Mouse (Mus musculus): Measurements from ENCODE around the gene Qser1.
"Not testable (repeated sequence)": the region's sequence is repeated elsewhere in the genome, so short reads cannot be mapped to it uniquely, and the experiment has no call there.

The Qser1 gene

DNA sequence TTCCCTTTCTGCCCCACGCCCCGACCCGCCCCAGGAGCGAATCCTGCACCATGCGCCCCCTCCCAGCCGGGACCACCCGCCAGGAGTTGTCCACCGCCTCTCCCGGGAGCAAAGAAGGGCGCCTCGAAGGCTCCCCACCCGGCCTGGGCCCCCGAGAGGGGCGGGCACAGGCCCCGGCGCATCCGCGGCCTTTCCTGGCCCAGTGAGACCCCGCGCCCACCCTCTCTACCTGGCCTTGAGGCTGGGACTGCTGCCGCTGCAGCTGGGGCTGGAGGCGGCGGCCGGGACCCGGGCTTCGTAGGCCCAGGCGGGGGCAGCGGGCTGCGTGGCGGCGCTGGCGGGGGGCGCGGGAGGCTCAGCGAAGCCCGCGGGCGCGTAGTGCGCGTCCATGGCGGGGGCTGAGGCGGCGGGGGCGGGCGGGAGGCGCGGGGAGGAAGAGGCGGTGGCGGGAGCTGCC, at the start of gene Qser1:
Gene Qser1, minus strand, starts transcription at position 390 of the 457 bp plus-strand sequence.
- DNase-seq (ENCODE audit: low read depth, low spot score), result no peak

DNA sequence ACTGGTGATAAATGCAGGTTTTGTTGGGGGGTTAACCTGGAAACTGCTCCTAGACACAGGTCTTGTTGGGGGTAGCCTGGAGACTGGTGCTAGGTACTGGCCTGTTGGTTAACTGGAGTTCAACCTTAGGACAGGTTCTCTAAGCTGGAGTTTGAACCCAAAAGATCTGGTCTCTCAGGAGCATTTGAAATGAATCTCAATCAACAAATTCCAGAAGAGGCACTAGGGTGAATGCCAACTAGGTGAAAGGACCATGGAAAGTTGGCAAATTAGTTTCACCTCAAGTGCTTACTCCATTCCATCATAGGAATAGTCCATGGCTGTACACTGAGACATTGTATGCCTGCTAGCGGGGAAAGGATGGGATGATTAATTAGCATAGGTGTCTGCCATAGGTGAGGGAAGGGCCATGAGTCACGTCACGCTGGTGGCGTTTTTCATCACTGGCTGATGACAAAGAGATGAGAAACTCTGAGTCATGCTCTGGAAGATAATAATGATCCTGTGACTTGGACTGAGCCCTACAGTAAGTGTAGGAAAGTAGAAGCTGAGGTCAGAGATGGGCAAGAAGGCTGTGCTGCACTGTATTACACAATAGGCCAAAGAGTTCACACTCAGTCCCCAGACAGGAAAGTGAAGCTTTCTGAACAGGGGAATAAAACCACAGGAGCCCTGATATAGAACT, 47.8 kb upstream of the Qser1 start:
- no peak for DNase-seq (ENCODE audit: low read depth, low spot score)

DNA sequence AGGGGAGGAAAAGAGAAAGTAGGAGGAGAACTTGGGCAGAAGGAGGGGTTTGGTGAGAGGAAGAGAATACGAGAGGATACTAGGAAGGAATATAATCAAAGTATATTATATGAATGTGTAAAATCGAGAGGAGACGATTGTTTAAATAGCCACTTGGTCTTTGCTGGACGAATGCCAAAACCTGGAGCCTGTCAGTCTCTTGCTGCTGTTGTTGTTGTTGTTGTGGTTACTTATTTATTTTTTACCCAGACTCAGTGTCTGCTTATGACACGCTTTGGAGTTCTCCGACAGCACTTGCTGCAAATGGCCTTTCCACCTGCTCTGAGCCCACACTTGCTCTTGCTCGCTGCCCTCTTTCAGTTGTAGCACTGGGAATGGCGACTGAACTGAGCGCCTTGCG, 43.9 kb upstream of the Qser1 start:
- no peak for DNase-seq (ENCODE audit: low read depth, low spot score)

DNA sequence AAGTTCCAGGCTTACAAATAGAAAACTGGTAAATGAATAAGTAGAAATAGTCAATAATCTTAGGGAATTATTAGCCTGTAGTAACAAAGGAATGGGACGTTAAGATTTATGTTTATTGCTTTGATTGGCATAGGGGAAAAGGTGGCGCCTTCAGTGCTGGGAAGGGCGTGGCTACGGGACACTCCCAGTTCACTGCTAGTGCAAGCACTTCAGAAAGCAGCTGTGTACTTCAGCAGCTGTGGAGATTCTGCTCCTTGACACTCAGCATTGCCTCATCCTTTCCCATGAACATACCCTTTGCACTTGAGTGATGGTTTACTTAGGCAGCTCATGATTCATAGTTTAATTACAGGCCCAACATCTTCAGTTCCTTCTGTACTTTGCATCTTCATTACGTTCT, 42.5 kb upstream of the Qser1 start:
- no peak for DNase-seq (ENCODE audit: low read depth, low spot score)

DNA sequence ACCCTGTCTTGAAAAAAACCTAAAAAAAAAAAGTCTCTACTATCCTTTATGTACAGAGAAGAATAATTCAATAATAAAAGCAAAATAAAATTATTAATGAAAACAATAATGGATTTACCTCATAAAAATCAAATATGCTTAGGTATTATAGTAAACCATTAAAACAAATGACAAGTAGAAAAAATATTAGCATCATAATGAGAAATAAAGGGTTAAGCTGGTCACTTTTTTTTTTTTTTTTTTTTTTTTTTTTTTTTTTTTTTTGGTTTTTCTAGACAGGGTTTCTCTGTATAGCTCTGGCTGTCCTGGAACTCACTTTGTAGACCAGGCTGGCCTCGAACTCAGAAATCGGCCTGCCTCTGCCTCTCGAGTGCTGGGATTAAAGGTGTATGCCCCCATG, 41.5 kb upstream of the Qser1 start:
- not testable (repeated sequence) for DNase-seq (ENCODE audit: low read depth, low spot score)

DNA sequence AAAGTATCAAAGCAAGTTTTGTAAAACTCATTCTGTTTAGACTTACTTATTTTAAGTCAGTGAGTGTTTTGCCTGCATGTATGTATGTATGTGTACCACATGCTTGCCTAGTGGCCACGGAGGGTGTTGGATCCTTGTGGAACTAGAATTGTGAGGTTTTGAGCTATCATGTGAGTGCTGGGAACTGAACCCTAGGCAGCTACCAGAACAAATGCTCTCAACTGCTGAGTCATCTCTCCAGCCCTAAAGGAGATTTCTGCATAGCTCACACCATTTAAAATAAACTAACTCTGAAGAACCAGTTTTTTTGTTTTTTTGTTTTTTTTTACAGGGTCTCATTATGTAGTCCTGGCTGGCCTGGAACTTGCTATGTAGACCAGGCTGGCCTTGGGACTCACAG, 39.7 kb upstream of the Qser1 start:
- DNase-seq (ENCODE audit: low read depth, low spot score), result no peak

DNA sequence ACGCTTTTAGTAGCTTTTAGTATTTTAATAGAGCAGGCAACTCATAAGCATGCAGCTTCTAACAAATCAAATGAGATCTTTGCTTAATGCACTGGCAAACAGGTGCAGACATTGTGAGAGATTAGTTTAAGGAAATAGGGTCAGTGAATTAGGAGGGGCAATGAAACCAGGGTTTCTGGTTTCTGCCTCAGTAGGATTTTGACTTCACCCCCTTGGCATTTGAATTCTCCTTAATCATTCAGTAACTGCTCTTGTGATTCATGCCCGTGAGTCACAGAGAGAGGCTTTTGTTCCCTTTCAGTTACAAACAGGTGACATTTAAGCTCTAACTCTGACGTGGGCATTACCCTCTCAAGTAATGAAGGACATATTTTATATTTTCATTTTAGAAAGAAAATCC, 39.2 kb upstream of the Qser1 start:
- no peak for DNase-seq (ENCODE audit: low read depth, low spot score)

DNA sequence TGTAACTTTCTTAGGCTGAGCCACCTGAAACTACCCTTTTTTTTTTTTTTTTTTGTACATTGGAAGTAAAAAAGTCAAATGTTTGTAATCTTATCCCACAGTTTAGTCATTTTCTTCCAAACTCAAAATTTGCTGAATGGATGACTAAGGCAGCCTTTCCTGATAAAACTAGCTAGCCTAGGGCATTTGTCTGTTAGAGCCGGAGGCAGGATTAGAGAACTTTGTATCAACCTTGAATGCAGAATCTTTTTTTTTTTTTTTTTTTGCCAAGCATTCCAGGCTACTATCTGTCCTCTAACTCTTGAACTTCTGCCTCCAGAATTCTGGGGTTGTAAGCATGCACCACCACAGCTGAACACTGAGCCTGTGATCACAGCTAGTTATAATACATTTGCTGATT, 38.3 kb upstream of the Qser1 start:
- no peak for DNase-seq (ENCODE audit: low read depth, low spot score)

DNA sequence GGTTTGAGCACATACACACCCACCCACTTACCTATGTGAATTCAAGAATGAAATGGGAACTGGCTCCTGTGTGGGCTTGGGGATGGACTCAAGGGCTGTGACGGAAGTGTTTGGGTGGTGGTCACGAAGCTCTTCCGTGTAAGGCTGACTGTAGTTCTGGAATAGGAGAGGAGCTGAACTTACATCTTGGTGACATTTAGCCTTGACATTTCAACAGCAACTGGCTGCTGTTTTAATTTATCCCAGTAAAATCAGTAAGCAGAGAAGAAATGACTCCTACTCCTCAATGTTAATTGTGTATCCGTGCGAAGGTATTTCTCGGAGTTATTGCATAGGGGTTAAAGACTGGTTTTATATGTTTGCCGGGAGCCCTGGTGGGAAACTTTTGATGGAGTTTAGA, 36.0 kb upstream of the Qser1 start:
- DNase-seq (ENCODE audit: low read depth, low spot score), result no peak

DNA sequence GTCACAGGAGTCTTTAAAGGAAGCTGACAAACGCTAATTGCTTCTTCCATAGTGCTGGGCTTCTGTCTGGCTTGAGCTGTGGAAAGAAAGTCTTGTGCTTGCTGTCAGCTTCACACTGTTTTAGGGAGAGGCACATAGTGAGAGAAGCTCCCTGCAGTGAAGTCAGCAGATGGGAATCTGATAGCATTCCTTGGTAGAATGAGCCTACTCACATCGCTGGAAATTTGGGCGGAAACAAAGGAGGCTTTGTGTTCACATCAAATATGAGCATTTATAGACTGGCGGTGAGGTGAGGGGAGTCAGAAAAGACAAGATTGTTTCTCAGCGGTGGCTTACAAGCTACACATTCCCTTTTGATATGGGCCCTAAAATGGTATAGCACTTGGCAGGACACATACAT, 35.1 kb upstream of the Qser1 start:
- DNase-seq (ENCODE audit: low read depth, low spot score), result peak; percentile 66

DNA sequence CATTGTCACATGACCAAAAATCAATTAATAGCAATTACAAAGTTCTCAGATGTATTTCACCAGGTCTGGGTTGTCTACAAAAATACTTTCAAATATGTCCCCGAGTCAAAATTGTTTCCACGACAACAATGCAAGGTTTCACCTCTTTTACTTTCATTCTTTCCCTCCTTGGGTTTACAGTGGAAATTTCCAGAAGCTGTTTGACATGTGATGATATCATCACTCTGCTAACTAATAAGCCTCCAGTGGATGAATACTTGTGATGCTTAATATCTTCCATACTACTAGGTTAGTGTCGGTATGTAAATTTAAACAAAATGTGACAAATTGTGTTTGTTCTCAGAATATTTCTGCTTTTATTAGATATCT, 33.4 kb upstream of the Qser1 start:
- DNase-seq (ENCODE audit: low read depth, low spot score), result no peak

DNA sequence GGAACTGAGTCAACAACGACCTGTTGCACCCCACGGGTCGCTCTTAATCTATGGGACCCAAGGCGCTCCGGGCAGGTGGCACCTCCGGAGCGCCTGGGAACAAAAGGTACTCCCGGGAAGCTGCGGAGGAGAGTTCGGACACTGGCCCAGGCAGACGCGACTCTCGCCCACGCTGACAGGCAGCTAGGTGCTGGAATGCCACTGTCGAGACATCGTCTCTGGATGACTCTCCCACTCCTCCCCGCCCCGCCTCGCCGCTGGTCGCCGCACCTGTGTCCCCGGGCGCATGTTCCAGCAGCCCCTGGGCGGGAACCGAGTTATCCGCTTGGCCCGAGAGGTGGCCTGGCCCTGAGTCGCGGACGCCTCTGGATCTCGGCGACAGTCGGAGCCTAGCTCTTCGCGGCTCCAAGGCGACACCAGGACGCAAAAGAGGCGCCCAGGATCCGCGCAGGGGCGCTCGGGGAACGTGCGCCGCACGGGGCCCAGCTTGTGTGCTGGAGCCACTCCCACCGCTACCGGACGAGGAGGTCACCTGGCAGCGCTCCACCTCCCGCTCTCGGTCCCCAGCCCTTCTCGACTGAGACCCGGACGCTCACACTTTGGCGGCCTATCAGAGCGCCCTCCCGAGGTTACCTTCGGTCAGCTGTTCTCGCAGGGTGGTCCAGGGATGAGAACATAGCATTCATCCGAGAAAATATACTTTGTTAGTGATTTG, 32.9 kb upstream of the Qser1 start, which contains the start of gene Prrg4:
Gene Prrg4, minus strand, starts transcription at position 601 of the 715 bp plus-strand sequence.
- DNase-seq (ENCODE audit: low read depth, low spot score), result no peak

DNA sequence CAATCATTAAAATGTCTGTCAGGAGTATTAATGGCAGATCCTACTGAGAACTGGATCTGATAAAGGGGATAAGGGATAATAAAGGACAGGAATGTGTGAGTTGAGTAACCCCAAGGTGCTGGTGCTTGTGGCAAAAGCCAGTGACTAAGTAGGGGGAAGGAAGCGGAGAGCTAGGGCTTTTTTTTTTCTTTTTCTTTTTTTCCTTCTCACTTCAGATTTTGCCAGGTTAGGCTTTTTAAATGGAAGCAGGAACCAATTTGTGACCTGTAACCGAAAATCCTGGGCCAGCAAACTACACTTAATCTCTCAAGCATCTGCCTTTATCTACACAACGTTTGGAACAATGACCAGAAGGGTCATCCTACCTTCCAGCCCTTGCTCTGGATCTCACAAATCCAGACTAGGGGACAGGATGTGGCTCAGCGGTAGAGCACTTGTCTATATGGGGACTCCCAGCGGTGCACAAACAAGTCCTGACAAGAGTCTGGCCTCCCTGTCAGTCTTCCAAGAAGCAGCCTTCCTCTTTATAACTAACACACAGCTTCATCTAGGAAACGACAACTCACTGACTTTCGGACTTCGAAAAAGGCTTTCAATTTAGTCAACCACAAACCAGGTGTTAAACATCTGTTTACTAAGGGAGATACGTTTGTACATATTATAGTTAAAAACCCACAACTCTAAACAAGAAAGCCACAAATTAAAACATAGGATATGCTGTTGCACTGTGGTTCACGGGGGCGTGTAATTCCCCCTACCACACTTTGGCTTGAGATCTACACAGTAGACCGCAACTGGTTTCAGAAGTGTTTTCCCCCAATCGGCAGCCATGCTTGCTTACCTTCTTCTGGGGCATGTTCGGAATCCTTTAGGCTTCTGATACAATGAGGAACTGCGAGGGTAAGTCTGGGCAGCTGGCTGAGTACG, 31.9 kb upstream of the Qser1 start:
- DNase-seq (ENCODE audit: low read depth, low spot score), result no peak

DNA sequence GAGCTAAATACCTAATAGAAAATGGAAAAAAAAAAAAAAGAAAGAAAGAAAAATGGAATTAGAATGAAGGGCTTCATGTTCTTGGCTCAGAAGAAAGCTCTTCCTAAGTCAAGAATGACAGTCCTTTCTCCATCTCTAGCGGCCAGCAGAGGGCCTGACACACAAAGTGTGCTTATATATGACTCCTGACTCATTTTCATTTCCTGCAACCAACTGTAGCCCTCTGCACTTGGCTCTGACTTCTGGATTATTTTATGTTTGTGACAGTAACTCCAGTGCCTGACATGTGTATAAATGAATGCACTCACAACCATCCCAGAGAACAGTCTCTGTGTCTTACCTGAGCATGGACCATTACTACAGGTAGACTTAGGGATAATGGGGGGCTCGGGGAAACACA, 31.1 kb upstream of the Qser1 start:
- DNase-seq (ENCODE audit: low read depth, low spot score), result no peak

DNA sequence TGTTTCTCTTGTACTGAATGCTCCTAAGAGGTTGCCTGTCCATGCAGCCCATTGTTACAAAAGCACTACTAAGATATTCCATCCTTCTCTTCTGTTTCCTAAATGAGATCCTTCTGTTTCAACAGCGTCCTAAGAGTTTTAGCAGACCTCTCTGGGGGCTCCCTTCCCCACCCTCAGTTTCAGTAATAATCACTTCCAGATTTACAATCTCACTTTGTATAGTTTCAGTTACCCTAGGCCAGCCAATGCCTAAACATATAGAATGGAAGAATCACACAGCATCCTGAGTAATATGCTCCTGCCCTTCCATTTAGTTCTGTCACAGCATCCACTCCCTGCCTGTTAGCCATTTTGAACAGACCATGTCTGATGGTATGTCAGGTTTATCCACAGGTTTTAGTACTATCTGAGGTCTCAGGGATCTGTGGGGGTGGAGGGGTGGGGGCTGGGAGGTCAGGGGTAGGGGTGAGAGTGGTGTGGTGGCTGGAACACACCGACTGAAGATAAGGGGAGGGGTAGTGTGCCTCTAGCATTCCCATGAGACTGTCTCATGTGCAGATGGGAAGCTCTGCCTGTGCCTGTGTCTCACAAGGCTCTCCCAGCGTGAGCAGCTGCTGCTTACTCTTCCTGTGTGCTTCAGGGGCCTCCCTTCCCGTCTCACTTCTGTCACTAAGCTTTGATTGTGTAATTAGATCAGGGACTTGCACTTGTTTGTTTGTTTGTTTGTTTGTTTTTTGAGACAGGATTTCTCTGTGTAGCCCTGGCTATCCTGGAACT, 30.3 kb upstream of the Qser1 start:
- no peak for DNase-seq (ENCODE audit: low read depth, low spot score)

DNA sequence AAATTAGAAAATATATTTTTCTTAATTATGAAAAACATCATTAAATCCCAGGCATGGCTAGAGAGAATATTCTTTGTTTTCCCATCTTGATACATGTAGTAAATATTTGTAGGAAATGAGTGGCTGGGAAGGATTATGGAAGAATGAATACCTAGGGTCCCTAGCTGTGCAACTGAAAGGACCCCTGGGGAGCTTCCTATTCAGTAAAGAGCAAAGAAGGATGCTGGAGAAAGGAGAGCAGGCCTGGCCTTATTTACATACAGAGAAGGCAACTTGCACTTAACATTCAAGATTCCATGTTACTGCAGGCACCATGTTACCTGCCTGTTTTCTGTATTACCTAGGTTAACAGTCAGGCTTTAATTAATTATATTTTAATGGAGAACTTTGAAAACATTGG, 26.0 kb upstream of the Qser1 start:
- no peak for DNase-seq (ENCODE audit: low read depth, low spot score)

DNA sequence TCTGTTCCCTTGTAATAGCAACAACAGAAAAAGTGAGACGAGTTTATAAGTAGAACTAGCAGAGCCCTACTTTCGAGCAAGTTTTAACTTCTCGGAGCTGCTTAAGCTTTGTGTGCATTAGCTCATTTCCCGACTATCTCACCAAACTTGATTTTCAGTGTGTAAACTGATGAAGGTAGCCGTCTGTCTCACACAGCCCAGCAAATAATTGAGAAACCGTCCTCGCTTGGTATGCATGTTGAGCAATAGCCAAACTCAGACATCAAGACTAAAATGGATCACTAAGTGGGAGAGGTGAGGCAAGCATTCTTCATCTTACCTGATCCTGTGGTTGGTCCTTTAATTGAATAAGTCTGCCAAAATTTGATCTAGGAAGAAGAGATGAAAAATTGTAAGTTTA, 25.2 kb upstream of the Qser1 start:
- no peak for DNase-seq (ENCODE audit: low read depth, low spot score)

DNA sequence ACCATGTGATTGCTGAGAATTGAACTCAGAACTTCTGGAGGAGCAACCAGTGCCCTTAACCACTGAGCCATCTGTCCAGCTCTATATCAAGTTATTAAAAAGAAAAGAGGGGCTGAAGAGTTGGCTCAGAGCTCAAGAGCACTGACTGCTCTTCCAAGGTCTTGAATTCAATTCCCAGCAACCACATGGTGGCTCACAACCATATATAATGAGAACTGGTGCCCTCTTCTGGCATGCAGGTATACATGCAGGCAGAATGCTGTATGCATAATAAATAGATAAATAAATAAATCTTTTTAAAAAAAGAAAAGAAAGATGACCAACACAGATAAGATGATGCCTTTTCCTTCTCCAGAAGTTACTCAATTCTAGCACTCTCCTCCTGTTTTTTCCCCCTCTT, 24.4 kb upstream of the Qser1 start:
- no peak for DNase-seq (ENCODE audit: low read depth, low spot score)

DNA sequence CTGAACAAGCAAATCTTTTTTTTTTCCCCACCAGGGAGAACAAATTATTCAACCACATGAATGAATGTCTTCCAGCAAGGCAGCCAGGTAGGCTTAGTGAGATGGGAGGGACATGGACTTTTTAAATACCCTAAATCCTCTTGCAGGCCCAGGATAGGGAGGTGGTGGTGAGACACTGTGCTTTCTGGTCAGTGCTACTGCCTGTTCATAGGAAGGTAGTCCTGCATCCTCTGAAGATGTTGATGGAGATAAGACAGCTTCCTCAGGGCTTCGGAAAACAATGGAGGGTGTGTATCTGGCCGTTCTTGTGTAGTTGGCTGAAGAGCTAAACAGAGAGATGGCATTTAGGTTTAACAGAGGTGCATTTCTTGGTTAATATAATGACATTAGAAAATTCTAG, 15.9 kb upstream of the Qser1 start:
- DNase-seq (ENCODE audit: low read depth, low spot score), result no peak

DNA sequence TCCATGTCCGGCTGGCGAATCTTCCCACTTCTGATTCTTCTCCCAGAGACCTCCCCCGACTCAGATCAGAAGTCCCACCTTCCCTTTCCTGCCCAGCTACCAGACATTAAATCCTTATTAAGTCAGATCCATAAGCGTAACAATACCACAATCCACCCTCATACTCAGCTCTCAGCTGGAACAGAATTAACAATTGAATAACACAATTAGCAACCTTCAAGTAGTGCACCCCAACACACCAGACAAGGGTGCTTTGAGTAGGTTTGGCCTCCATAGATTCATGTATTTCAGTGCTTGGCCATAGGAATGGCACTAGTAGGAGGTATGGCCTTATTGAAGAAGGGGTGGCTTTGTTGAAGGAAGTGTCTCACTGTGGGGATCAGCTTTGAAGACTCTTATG, 9.6 kb upstream of the Qser1 start:
- DNase-seq (ENCODE audit: low read depth, low spot score), result no peak

DNA sequence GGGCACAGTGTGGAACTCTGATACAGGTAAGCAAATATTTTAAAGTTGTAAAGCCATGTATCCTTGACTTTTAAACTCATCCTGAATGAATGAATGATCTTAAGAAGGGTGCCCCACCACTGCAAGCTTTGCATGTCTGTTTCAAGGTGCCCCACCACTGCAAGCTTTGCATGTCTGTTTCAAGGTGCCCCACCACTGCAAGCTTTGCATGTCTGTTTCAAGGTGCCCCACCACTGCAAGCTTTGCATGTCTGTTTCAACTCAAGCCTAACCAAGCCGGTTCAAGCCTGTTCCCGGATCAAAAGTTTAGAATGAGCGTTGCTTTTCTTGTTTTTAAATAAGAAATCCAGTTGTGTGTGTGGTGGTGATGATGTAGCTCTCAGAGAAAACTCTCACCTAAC, 2.2 kb upstream of the Qser1 start:
- DNase-seq (ENCODE audit: low read depth, low spot score), result not testable (repeated sequence)

Measured in mesoderm, embryonic 11.5 days (tissue).